Mouse (Mus musculus) E14TG2a.4 (cell line): ENCODE results near the gene Trp53inp2.

Experiments
- CTCF ChIP-seq: conservative IDR thresholded peaks from 2 replicates; pipeline ENCODE4 v1.5.1; 2014; ENCODE audit warnings: low read length
- POU5F1 ChIP-seq: IDR thresholded peaks from 2 replicates; pipeline ENCODE4 v1.6.1; 2014; ENCODE audit warnings: low read length, borderline replicate concordance

DNA sequence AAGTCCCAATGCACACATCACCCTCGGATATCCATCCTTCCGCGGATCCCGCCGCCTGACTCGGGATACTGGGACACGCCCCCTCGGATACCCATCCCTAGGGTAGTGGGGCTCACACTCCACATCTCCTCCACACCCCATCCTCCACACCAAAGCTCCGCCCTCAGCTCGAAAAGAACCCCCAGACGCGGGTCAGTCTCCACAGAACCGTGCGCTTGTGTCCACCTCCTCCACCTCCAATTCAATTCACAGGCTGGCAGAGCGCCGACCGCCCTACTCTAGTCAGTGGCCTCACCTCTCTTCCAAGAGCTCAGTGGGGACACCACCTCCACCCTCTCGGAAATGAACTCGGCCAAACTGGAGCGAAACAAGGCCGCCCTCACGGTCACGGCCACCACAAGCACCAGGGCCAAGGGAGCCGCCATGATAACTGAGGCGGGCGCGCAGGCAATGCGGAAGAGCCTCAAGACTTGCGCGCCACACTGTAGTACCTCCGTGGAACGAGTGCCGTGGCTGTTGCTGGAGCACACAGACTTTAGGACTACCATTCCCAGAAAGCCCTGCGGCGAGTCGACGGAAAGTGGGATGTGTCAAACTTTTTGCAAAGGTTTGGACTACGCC, 23.8 kb upstream of the Trp53inp2 start, which contains the start of gene Pigu:
- TF ChIP-seq CTCF = no peak
- TF ChIP-seq POU5F1 = no peak
